Mouse (Mus musculus) heart, embryonic 16.5 days (tissue): ENCODE results near the gene Zscan21. TPM values are rescaled to one million over a fixed set of nuclear protein-coding genes. Genes with fewer than 3 reads are reported as not detected.

Experiments used
- ATAC-seq: fragments of 200-750 bp; cut with Nextera tagmentation; replicated peaks from 2 replicates; pipeline ENCODE4 v1.8.0; 2017; ENCODE audit warnings: moderate number of reproducible peaks; ENCODE audit not compliant: insufficient read depth, low FRiP score; ENCODE audit errors: extremely low read depth
- H3K27ac ChIP-seq: fragments of 300-500 bp; sonication (generic); 2 replicates; pipeline ENCODE4 v1.5.1; 2014; ENCODE audit warnings: mild to moderate bottlenecking, low read length, control low read depth, moderate library complexity
- H3K27me3 ChIP-seq: fragments of 300-500 bp; sonication (generic); 2 replicates; pipeline ENCODE4 v1.6.1; 2014; ENCODE audit warnings: low read length, mixed read lengths; ENCODE audit not compliant: control insufficient read depth, insufficient read depth
- H3K36me3 ChIP-seq: fragments of 300-500 bp; sonication (generic); 2 replicates; pipeline ENCODE4 v1.6.1; 2014; ENCODE audit not compliant: control insufficient read depth, insufficient read depth
- H3K4me1 ChIP-seq: fragments of 300-500 bp; sonication (generic); 2 replicates; pipeline ENCODE4 v1.6.1; 2014; ENCODE audit warnings: low read length, mixed read lengths; ENCODE audit not compliant: control insufficient read depth, insufficient read depth
- H3K4me2 ChIP-seq: fragments of 300-500 bp; sonication (generic); 2 replicates; pipeline ENCODE4 v1.6.1; 2014; ENCODE audit warnings: low read depth, mild to moderate bottlenecking, control low read depth, low read length
- H3K4me3 ChIP-seq: fragments of 300-500 bp; sonication (generic); 2 replicates; pipeline ENCODE4 v1.5.1; 2014; ENCODE audit warnings: mild to moderate bottlenecking, control low read depth, low read length
- H3K9ac ChIP-seq: fragments of 300-500 bp; sonication (generic); 2 replicates; pipeline ENCODE4 v1.6.1; 2014; ENCODE audit warnings: low read length, control low read depth
- H3K9me3 ChIP-seq: fragments of 300-500 bp; sonication (generic); replicated peaks from 2 replicates; pipeline ENCODE4 v1.6.1; 2016; ENCODE audit warnings: low read length; ENCODE audit not compliant: control insufficient read depth
- WGBS: fragments of 180-500 bp; shearing (Covaris S2); extraction: QIAGEN DNeasy Blood & Tissue Kit; methylation state at CpG from one replicate; pipeline ENCODE4 v1.1.7; 2014; 5-methylcytosine and 5-hydroxymethylcytosine counted together
- polyA plus RNA-seq: library from polyadenylated mRNA; unstranded; fragments of >200 nt; fragmentation: Nextera tagmentation; extraction: Ambion mirVana; gene quantifications from 2 replicates; pipeline ENCODE4 v1.2.1, GENCODE M21; 2015

The Zscan21 gene
- polyA plus RNA-seq, 1 experiment from 2014 or later: 37.6 TPM

DNA sequence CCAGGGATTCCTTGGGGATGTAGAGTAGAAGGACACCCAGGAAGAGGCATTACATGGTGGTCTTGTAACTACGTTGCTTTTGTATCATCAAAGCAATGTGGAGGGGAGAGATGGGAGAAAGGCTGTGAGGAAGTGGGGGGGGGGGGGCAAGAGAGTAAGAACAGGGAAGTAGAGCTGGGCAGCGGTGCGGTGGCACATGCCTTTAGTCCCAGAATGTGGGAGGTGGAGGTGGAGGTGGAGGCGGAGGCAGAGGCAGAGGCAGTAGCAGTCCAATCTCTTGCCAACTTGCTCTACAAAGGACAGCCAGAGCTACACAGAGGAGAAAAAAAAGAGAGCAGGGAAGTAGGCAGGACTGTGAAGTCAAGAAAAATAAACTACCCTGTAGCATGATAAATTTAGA lies 21.9 kb downstream of the Zscan21 start:
- 68% methylated on average over 4 of the region's 4 CpGs for WGBS
- Histone ChIP-seq H3K27me3 (no peaks in the 10 kb centered on the region), H3K4me1 (no peaks in the 10 kb centered on the region), H3K9ac (no peak overlapping the region), H3K27ac (no peak overlapping the region), H3K36me3 (peaks cover 25% of the 10 kb centered on the region), H3K4me2 (no peak overlapping the region), H3K9me3 (no peaks in the 10 kb centered on the region), H3K4me3 (no peak overlapping the region)
- no peak for ATAC-seq

DNA sequence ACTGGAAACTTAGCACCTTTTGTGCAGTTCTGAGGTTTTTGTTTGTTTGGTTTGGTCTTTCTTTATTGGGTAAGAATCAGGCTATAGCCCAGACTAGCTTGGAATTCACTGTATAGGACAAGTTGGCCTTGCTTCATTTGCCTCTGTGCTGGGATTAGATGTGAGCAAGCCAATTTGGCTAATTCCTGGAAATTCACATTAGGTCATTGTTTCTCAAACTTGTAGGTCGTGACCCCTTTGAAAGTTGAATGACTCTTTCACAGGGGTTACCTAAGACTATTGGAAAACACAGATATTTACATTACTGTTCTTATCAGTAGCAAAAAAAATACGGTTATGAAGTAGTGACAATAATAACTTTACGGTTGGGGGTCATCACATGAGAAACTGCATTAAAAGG lies 37.7 kb downstream of the Zscan21 start:
- peak overlapping the region; percentile 89 for H3K9ac ChIP-seq
- no peak overlapping the region for H3K27ac ChIP-seq
- 72% methylated on average over 3 of the region's 3 CpGs for WGBS
- peak overlapping the region; percentile 87 for H3K4me2 ChIP-seq
- H3K36me3 ChIP-seq: peaks cover 11% of the 10 kb centered on the region
- H3K4me3 ChIP-seq: peak overlapping the region; percentile 90
- peaks cover 8% of the 10 kb centered on the region for H3K4me1 ChIP-seq
- H3K27me3 ChIP-seq: no peaks in the 10 kb centered on the region
- H3K9me3 ChIP-seq: no peaks in the 10 kb centered on the region
- no peak for ATAC-seq

DNA sequence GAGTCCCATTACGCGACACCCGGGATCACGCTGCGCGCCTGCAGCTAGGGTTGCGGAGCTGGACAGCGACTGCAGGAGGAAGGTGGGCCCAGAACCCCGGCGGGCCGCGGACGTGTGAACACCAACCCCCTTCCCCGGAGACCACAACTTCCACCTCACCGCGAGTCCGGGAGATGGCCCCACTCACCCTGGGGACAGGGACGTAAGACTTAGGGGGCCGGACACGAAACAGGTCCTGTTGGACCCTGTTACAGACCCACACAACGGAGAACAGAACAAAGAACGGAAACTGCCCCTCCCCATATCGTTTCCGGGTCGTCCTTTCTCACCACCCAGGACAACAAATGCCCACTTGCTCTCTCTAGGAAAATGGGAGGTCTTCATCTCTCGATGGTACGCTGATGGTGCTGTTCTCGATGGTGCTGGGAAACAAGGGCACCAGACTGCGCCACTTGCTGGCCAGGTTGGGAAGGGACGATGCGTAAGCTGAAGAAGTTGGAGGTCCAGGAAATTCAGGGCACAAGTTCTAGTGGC lies 38.8 kb downstream of the Zscan21 start, which contains the start of gene Zfp113:
Gene Zfp113 (minus strand): TSS at position 302 of the 534 bp plus-strand sequence.
- Histone ChIP-seq H3K9me3 (no peaks in the 10 kb centered on the region), H3K27me3 (no peaks in the 10 kb centered on the region), H3K4me2 (peak within 1 kb of the TSS; percentile 87), H3K4me1 (peaks cover 10% of the 10 kb centered on the region), H3K27ac (peak within 1 kb of the TSS; percentile 88), H3K4me3 (peak within 1 kb of the TSS; percentile 90), H3K36me3 (peaks cover 7% of the 10 kb centered on the region), H3K9ac (peak within 1 kb of the TSS; percentile 89)
- WGBS: 1% methylated on average over 31 of the region's 31 CpGs
- peak; percentile 96 for ATAC-seq

DNA sequence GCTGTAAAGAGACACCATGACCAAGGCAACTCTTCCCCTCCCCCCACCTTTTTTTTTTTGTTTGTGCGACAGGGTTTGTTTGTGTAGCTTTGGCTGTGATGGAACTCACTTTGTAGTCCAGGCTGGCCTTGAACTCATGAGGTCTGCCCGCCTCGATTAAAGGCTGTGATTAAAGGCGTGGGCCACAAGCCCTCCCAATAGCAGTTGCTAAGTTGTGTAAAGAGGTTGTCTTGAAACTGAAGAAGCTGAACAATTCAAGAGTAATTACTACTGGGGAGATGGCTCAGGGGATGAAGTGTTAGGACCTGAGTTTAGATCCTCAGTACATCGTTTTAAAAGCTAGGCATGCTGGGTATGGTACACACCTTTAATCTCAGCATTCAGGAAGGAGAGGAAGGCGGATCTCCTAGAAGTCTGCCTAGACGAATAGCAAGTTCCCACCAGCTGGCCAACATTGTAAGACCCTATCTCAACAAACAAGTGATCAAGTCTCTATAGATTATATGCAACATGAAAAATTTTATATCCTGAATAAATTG lies 43.6 kb downstream of the Zscan21 start:
- 67% methylated on average over 7 of the region's 7 CpGs for WGBS
- Histone ChIP-seq H3K27ac (peak overlapping the region; percentile 71), H3K9me3 (no peaks in the 10 kb centered on the region), H3K4me1 (peaks cover 15% of the 10 kb centered on the region), H3K4me3 (peak overlapping the region; percentile 89), H3K36me3 (peaks cover 25% of the 10 kb centered on the region), H3K4me2 (peak overlapping the region; percentile 73), H3K27me3 (no peaks in the 10 kb centered on the region), H3K9ac (peak overlapping the region; percentile 93)
- no peak for ATAC-seq

DNA sequence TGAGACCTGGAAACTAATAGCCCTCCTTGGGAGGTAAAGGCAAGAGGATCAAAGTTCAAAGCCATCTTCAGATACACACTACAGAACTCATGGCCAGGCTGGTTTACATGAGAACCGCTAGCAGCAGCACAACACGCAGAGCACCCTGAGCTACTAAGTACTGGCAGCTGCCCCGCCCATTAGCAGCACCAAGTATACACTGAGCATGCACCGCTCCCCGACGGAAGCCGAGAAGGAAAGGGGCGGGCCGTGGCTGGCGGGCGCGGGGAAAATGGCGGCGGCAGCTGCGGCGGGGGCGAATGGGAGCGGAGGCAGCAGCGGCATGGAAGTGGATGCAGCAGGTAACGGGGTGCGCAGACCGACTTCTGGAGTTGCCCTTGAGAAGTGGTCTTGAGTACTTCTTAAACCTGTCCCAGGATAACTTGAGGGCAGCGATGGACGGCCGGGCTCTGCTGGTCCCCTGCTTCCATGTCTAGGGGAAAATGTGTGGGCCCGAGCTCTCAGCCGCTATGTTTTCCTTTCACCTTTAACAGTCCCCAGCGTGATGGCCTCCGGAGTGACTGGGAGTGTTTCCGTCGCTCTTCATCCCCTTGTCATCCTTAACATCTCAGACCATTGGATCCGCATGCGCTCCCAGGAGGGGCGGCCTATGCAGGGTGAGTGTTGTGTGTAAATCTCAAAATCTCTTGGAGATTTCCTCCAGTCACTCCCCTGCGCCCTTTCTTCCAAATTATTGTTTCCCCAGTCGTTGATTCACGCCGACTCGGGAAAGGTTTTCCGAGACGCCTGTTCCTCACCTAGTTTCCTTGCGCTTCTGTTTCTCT lies 44.4 kb downstream of the Zscan21 start, which contains the start of gene Cops6:
Gene Cops6 (plus strand): TSS at position 230 of the 824 bp plus-strand sequence.
- Histone ChIP-seq H3K36me3 (peaks cover 32% of the 10 kb centered on the region), H3K4me2 (peak within 1 kb of the TSS; percentile 94), H3K4me3 (peak within 1 kb of the TSS; percentile 89), H3K27me3 (no peaks in the 10 kb centered on the region), H3K9me3 (no peaks in the 10 kb centered on the region), H3K9ac (peak within 1 kb of the TSS; percentile 93), H3K27ac (peak within 1 kb of the TSS; percentile 76), H3K4me1 (peaks cover 15% of the 10 kb centered on the region)
- WGBS: under 1% methylated on average over 42 of the region's 42 CpGs
- peak; percentile 96 for ATAC-seq

DNA sequence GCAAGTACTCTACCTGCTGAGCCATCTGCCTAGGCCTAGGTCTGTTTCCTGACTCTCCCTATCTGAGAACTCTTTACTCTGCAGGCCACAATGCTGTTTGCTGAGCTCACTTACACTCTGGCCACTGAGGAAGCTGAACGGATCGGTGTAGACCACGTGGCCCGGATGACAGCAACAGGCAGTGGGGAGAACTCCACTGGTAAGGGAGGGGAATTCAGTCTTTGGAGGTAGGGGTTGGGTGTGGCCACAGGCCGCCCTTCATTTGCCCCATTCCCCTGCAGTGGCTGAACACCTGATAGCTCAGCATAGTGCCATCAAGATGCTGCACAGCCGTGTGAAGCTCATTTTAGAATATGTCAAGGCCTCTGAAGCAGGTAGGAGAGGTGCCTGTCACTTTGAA lies 46.3 kb downstream of the Zscan21 start:
- no peak for ATAC-seq
- no peak overlapping the region for H3K9ac ChIP-seq
- H3K4me1 ChIP-seq: peaks cover 15% of the 10 kb centered on the region
- no peaks in the 10 kb centered on the region for H3K9me3 ChIP-seq
- H3K4me2 ChIP-seq: no peak overlapping the region
- no peak overlapping the region for H3K4me3 ChIP-seq
- H3K36me3 ChIP-seq: peaks cover 51% of the 10 kb centered on the region
- H3K27me3 ChIP-seq: no peaks in the 10 kb centered on the region
- 65% methylated on average over 6 of the region's 6 CpGs for WGBS
- no peak overlapping the region for H3K27ac ChIP-seq

DNA sequence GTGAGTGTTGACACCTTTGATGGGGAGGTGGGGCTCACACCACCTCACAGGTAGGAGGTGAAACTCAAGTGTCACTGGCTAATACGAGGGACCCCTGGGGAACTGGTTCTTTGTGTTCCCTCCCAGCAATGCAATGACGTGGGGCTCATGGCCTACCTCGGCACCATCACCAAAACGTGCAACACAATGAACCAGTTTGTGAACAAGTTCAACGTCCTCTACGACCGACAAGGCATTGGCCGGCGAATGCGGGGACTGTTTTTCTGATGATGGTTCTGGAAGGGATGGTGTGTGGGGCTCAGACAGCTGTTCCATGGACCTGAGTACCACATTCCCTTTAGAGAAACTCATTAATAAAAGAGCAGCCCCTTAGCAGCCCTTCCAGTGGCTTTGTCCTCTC lies 46.9 kb downstream of the Zscan21 start:
- H3K27ac ChIP-seq: no peak overlapping the region
- no peak overlapping the region for H3K4me2 ChIP-seq
- H3K9ac ChIP-seq: no peak overlapping the region
- H3K9me3 ChIP-seq: no peaks in the 10 kb centered on the region
- H3K4me1 ChIP-seq: peaks cover 15% of the 10 kb centered on the region
- WGBS: 73% methylated on average over 10 of the region's 10 CpGs
- no peaks in the 10 kb centered on the region for H3K27me3 ChIP-seq
- no peak overlapping the region for H3K4me3 ChIP-seq
- peaks cover 54% of the 10 kb centered on the region for H3K36me3 ChIP-seq
- ATAC-seq: no peak

DNA sequence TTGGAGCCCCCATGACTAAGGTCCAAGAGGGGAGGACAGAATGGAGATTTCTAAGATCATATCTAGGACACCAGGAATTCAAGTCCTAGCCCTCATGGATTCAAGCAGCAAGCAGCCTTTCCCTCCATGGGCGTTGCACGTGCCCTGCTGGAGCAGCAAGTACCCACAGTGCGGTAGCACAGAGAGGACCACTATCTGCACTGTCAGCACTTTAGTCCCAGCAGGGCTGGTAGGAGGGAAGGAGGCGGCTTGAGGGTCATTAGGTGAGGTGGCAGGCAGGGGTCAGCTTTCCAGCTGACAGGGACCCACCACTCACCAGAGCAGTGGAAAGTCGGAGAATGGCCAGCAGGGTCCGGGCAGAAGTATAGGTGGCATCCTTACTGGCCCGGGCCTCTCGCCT lies 48.9 kb downstream of the Zscan21 start:
- no peaks in the 10 kb centered on the region for H3K27me3 ChIP-seq
- H3K27ac ChIP-seq: no peak overlapping the region
- no peak overlapping the region for H3K4me2 ChIP-seq
- no peak overlapping the region for H3K4me3 ChIP-seq
- peaks cover 19% of the 10 kb centered on the region for H3K4me1 ChIP-seq
- H3K9ac ChIP-seq: no peak overlapping the region
- WGBS: 75% methylated on average over 8 of the region's 8 CpGs
- no peak for ATAC-seq
- no peaks in the 10 kb centered on the region for H3K9me3 ChIP-seq
- H3K36me3 ChIP-seq: peaks cover 56% of the 10 kb centered on the region
